Mouse (Mus musculus): ENCODE measurements at regions not wholly inside any gene's neighbourhood (a gene's known extent, or its start where the extent isn't known, plus 50 kb on each side); places are given as distances from the start of the nearest gene placed in this dataset.

DNA sequence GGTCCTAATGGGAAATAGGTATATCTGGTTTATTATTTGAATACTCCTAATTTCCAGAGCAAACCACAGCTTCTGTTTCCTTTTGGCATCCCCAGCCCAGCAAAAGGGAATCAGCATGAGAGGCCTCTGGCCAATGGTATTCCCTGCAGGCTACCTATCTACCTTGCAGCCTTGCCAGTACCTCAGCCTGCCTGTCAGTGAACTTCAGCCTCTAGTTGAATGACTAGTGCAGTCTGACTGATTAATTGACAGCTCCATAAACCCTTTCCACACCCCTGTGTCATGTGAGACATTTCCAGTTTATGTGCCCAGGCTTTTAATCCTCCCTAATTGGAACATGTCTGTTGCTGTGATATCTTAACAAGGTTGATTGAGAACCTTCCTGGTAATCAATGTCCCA lies 265.4 kb upstream of the Sp4 start:
- TF ChIP-seq POLR2A (IDR thresholded peaks at IDR 0.05; ENCODE audit: extremely low read depth, insufficient read depth, low read length) (no peak), CTCF (IDR thresholded peaks at IDR 0.05; ENCODE audit: low read depth, low read length) (no peak)

All from liver, adult 2 months (tissue).